Mouse (Mus musculus): ENCODE measurements around the gene Nfix. TPM values are rescaled to one million over a fixed set of nuclear protein-coding genes. Genes with fewer than 3 reads are reported as not detected.

Nfix gene
- polyA plus RNA-seq, 1 experiment from 2014 or later = 3.7 TPM

DNA sequence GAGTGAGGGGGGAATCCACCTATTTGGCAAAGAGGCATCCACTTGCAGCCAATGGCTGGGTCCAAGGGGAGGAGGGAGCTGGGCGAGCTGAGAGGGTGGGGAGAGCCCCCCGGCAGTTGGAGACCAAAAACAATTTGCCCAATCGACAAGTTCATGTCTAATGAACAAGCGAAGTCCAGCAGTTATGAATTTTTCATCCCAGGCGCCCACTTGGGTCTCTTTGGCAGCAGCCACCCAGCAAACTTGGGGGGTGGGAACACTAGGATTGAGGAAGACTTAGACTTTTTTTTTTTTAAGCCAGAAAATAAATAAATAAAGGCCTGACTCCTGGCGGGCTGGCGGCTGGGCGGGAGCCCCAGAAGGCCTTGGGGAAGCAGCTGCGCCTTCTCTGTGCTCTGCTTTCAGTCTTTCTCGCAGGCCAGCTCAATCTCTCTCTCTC lies 25.7 kb downstream of the Nfix start:
- Histone ChIP-seq H3K27ac (ENCODE audit: low read depth, low read length) (no peak overlapping the region), H3K4me3 (ENCODE audit: low read depth, low read length) (no peak overlapping the region), H3K27me3 (ENCODE audit: control insufficient read depth, insufficient read depth, low read length) (peaks cover 99% of the 10 kb centered on the region), H3K36me3 (ENCODE audit: control insufficient read depth, insufficient read depth, low read length) (no peaks in the 10 kb centered on the region), H3K4me1 (ENCODE audit: control insufficient read depth, insufficient read depth, low read length) (no peaks in the 10 kb centered on the region; the same call in 1 of the 2 replicates), H3K9ac (ENCODE audit: low read length) (no peak overlapping the region), H3K9me3 (ENCODE audit: control insufficient read depth, low read length) (no peaks in the 10 kb centered on the region), H3K4me2 (ENCODE audit: low read depth) (no peak overlapping the region)
- DNase-seq (ENCODE audit: low spot score) (no peak), ATAC-seq (ENCODE audit: insufficient read depth, low FRiP score, low TSS enrichment) (no peak)
- WGBS = 0% methylated on average over 10 of the region's 10 CpGs

DNA sequence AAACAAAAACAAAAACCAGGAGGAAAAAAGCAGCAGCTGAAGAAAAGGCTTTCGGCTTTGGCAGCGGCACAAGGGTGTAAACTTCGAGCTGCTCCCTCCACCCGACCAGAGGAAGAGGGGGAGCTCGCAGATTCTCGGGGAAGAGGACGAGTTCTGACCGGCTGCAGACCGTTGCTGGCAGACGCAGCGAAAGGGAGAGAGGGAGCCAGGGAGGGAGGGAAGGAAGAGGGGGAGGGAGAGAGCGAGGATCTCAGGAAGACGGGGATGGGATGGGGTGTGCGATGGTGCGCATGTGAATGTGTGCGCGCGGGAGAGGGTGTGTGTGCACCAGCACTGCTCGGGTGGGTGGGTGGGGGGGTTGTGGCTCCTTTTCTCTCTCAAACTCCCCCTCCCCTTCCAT lies 26.3 kb downstream of the Nfix start:
- Histone ChIP-seq H3K36me3 (ENCODE audit: control insufficient read depth, insufficient read depth, low read length) (no peaks in the 10 kb centered on the region), H3K27me3 (ENCODE audit: control insufficient read depth, insufficient read depth, low read length) (peaks cover 99% of the 10 kb centered on the region), H3K4me2 (ENCODE audit: low read depth) (no peak overlapping the region), H3K9me3 (ENCODE audit: control insufficient read depth, low read length) (no peaks in the 10 kb centered on the region), H3K27ac (ENCODE audit: low read depth, low read length) (no peak overlapping the region), H3K4me3 (ENCODE audit: low read depth, low read length) (no peak overlapping the region), H3K4me1 (ENCODE audit: control insufficient read depth, insufficient read depth, low read length) (no peaks in the 10 kb centered on the region; the same call in 1 of the 2 replicates), H3K9ac (ENCODE audit: low read length) (no peak overlapping the region)
- peak; percentile 64 for DNase-seq (ENCODE audit: low spot score)
- peak; percentile 35; the same call in 1 of the 2 replicates for ATAC-seq (ENCODE audit: insufficient read depth, low FRiP score, low TSS enrichment)
- under 1% methylated on average over 12 of the region's 19 CpGs for WGBS

DNA sequence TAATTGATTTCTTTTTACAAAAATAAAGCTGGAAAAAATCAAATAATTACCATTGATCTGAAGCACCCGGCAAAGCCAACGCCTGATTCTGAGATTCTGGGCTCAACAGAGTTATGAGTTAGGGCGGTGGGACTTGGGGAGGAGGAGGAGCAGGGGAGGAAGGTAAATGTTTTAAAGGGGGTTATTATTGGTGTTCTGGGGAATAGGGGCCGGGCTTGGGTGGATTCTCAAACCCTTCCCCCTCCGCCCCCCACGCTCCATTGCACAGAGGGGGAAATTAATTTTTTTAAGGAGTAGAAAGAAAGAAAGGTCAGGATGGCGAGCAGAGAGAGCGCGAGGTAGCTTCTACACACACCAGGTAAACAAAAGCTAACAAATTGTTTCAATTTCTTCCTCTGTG lies 26.8 kb downstream of the Nfix start:
- H3K4me1 ChIP-seq (ENCODE audit: control insufficient read depth, insufficient read depth, low read length) = no peaks in the 10 kb centered on the region; the same call in 1 of the 2 replicates
- H3K4me2 ChIP-seq (ENCODE audit: low read depth) = no peak overlapping the region
- ATAC-seq (ENCODE audit: insufficient read depth, low FRiP score, low TSS enrichment) (no peak), DNase-seq (ENCODE audit: low spot score) (no peak)
- WGBS = under 1% methylated on average over 9 of the region's 9 CpGs
- no peaks in the 10 kb centered on the region for H3K9me3 ChIP-seq (ENCODE audit: control insufficient read depth, low read length)
- H3K27ac ChIP-seq (ENCODE audit: low read depth, low read length) = no peak overlapping the region
- H3K4me3 ChIP-seq (ENCODE audit: low read depth, low read length) = no peak overlapping the region
- no peaks in the 10 kb centered on the region for H3K36me3 ChIP-seq (ENCODE audit: control insufficient read depth, insufficient read depth, low read length)
- H3K9ac ChIP-seq (ENCODE audit: low read length) = no peak overlapping the region
- H3K27me3 ChIP-seq (ENCODE audit: control insufficient read depth, insufficient read depth, low read length) = peaks cover 99% of the 10 kb centered on the region

DNA sequence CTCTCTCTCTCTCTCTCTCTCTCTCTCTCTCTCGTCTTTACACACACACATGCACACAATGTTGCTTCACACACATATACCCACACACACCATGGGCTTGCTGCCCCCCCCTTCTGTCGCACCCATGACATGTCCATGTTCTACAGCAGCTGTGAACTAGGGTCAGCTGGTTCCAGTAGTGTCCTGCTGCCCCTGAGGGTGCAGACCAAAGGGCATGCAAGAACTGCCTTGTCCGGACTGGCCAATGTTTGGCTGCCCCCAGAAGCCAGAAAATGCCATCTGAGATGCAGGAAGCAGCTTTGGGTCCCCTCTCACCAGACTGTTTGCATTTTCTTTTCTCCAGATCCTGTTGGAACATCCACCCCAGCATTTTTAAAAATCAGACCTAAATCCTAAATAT lies 27.5 kb downstream of the Nfix start:
- Histone ChIP-seq H3K4me3 (ENCODE audit: low read depth, low read length) (no peak overlapping the region), H3K9ac (ENCODE audit: low read length) (no peak overlapping the region), H3K9me3 (ENCODE audit: control insufficient read depth, low read length) (no peaks in the 10 kb centered on the region), H3K36me3 (ENCODE audit: control insufficient read depth, insufficient read depth, low read length) (no peaks in the 10 kb centered on the region), H3K27me3 (ENCODE audit: control insufficient read depth, insufficient read depth, low read length) (peaks cover 96% of the 10 kb centered on the region), H3K4me2 (ENCODE audit: low read depth) (no peak overlapping the region), H3K27ac (ENCODE audit: low read depth, low read length) (no peak overlapping the region), H3K4me1 (ENCODE audit: control insufficient read depth, insufficient read depth, low read length) (no peaks in the 10 kb centered on the region; the same call in 1 of the 2 replicates)
- no peak for DNase-seq (ENCODE audit: low spot score)
- WGBS = 0% methylated on average over 2 of the region's 3 CpGs
- no peak for ATAC-seq (ENCODE audit: insufficient read depth, low FRiP score, low TSS enrichment)

DNA sequence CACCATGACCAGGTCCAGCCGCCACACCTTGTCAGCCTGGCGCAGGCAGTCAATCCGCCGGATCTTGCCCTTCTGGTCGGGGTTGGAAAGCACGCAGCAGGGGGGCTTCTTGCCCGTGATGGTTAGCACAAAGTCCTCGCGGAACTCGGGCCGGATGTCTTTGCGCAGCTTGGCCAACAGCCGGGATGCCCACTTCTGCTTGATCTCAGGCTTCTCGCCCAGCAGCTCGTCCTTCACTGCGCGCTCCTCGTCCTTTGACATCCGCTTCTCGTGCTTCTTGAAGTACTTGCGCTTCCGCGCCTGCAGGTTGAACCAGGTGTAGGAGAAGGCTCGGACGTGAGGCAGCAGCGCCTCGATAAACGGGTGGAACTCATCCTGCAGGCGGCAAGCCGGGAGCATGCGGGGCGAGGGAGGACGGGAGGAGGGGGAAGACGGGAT lies 28.2 kb downstream of the Nfix start:
- H3K27ac ChIP-seq (ENCODE audit: low read depth, low read length) = no peak overlapping the region
- DNase-seq (ENCODE audit: low spot score) = no peak
- no peaks in the 10 kb centered on the region for H3K36me3 ChIP-seq (ENCODE audit: control insufficient read depth, insufficient read depth, low read length)
- H3K9me3 ChIP-seq (ENCODE audit: control insufficient read depth, low read length) = no peaks in the 10 kb centered on the region
- peaks cover 96% of the 10 kb centered on the region for H3K27me3 ChIP-seq (ENCODE audit: control insufficient read depth, insufficient read depth, low read length)
- H3K4me3 ChIP-seq (ENCODE audit: low read depth, low read length) = no peak overlapping the region
- ATAC-seq (ENCODE audit: insufficient read depth, low FRiP score, low TSS enrichment) = no peak
- no peak overlapping the region for H3K9ac ChIP-seq (ENCODE audit: low read length)
- no peaks in the 10 kb centered on the region; the same call in 1 of the 2 replicates for H3K4me1 ChIP-seq (ENCODE audit: control insufficient read depth, insufficient read depth, low read length)
- no peak overlapping the region for H3K4me2 ChIP-seq (ENCODE audit: low read depth)
- under 1% methylated on average over 34 of the region's 34 CpGs for WGBS

DNA sequence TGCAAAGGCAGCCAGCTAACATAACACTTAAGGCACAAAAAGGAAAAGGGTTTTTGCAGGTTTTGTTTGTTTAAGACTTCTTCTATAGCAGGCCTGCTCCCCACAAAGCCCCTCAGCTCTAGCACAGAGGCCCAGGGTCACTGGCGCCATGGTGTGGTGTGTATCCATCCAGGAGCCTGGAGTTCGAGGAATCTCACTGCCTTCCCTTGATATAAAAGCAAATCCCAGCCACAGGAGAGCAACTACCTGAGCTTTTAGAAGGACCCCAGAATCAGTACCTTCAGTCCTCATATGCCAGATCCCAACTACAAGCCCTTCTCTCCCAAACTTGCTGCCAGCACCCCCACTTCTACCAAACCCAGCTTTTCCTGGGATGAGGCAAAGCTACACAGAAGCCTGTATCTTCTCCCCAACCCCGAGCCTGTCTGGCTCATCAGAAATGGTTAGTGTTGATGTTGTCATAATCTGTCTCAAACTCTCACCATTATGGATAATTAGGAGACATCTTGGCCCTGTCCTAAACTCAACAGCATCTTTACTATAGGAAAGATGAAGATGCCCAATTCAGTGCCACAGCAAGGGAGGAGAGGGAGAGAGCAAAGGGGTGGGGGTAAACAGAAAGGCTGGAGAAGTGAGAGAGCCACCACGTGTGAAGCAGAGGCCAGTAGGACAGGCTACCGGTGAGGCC lies 29.0 kb downstream of the Nfix start:
- Histone ChIP-seq H3K27me3 (ENCODE audit: control insufficient read depth, insufficient read depth, low read length) (peaks cover 95% of the 10 kb centered on the region), H3K36me3 (ENCODE audit: control insufficient read depth, insufficient read depth, low read length) (no peaks in the 10 kb centered on the region), H3K4me3 (ENCODE audit: low read depth, low read length) (no peak overlapping the region), H3K9ac (ENCODE audit: low read length) (no peak overlapping the region), H3K4me2 (ENCODE audit: low read depth) (no peak overlapping the region), H3K4me1 (ENCODE audit: control insufficient read depth, insufficient read depth, low read length) (no peaks in the 10 kb centered on the region; the same call in 1 of the 2 replicates), H3K27ac (ENCODE audit: low read depth, low read length) (no peak overlapping the region), H3K9me3 (ENCODE audit: control insufficient read depth, low read length) (no peaks in the 10 kb centered on the region)
- WGBS = 14% methylated on average over 5 of the region's 5 CpGs
- no peak for ATAC-seq (ENCODE audit: insufficient read depth, low FRiP score, low TSS enrichment)
- DNase-seq (ENCODE audit: low spot score) = no peak

DNA sequence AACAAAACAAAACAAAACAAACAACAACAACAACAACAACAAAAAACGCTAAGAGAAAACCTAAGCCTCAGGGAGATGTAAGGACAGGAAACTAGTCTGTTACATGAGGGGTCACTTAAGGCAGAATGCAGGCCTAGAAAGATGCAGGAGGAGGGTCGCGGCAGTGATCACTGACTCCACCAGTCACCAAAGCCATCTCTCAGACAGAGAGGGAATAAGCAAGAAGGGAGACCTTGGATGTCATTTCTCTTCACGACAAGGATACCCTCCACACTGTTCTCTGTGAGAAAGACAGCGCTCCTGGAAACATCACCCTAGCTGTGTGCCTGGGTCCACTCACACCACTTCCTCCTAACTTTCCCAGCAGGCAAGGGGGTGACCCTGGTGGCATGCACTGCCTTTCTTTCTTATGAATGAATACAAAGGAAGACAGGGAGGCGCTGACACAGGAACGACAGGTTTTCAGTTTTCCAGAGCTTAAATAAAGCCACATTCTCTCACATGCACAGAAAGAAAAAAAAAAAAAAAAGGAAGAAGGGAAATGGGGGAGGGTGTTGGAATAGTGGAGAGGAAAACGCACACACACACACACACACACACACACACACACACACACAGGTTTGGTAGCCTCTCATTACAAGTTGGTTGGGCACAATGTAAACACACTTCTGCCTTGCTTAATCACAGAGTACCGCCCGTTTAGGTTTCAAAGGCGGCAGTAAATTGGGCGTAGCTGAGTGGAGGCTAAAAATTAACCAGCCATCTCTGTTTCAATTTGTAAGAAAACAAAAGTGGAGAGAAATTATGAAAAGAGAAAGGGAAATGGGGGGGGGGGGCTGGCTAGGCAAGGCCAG lies 29.8 kb downstream of the Nfix start:
- WGBS = 16% methylated on average over 12 of the region's 12 CpGs
- Histone ChIP-seq H3K9ac (ENCODE audit: low read length) (no peak overlapping the region), H3K4me2 (ENCODE audit: low read depth) (no peak overlapping the region), H3K27ac (ENCODE audit: low read depth, low read length) (no peak overlapping the region), H3K9me3 (ENCODE audit: control insufficient read depth, low read length) (no peaks in the 10 kb centered on the region), H3K4me3 (ENCODE audit: low read depth, low read length) (no peak overlapping the region), H3K27me3 (ENCODE audit: control insufficient read depth, insufficient read depth, low read length) (peaks cover 90% of the 10 kb centered on the region), H3K4me1 (ENCODE audit: control insufficient read depth, insufficient read depth, low read length) (peaks cover 8% of the 10 kb centered on the region), H3K36me3 (ENCODE audit: control insufficient read depth, insufficient read depth, low read length) (no peaks in the 10 kb centered on the region)
- ATAC-seq (ENCODE audit: insufficient read depth, low FRiP score, low TSS enrichment) (no peak), DNase-seq (ENCODE audit: low spot score) (no peak)

DNA sequence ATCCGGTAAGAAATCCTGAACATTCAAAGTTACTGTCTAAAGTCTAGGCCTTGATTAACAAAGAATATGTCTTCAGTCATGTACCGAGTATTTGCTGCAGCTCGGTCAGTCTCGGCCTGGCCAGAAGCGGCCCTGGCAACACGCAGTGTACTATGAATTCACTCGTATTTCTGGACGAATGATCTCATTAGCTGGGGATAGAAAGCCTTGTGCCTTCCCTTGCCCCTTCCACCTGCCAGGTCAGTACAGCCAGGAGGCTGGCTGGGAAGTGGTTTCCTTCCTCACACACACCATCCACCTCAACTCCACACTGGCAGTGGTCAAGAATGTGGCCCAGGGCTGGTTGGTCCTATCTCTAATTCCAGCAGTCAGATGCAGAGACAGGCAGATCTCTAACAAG lies 30.8 kb downstream of the Nfix start:
- Histone ChIP-seq H3K27ac (ENCODE audit: low read depth, low read length) (no peak overlapping the region), H3K9ac (ENCODE audit: low read length) (no peak overlapping the region), H3K4me3 (ENCODE audit: low read depth, low read length) (no peak overlapping the region), H3K9me3 (ENCODE audit: control insufficient read depth, low read length) (no peaks in the 10 kb centered on the region), H3K27me3 (ENCODE audit: control insufficient read depth, insufficient read depth, low read length) (peaks cover 89% of the 10 kb centered on the region), H3K36me3 (ENCODE audit: control insufficient read depth, insufficient read depth, low read length) (no peaks in the 10 kb centered on the region), H3K4me2 (ENCODE audit: low read depth) (no peak overlapping the region), H3K4me1 (ENCODE audit: control insufficient read depth, insufficient read depth, low read length) (peaks cover 12% of the 10 kb centered on the region)
- 88% methylated on average over 8 of the region's 8 CpGs for WGBS
- DNase-seq (ENCODE audit: low spot score) (no peak), ATAC-seq (ENCODE audit: insufficient read depth, low FRiP score, low TSS enrichment) (no peak)

Measured in neural tube, embryonic 11.5 days (tissue).